Mouse (Mus musculus): ENCODE data around the gene Dnajc30. TPM values are rescaled to one million over a fixed set of nuclear protein-coding genes. Genes with fewer than 3 reads are reported as not detected.

The Dnajc30 gene
- polyA plus RNA-seq, 1 experiment from 2014 or later: 35.9 TPM

GRCm38 (mm10) chr5:135109426-135109825, 45.4 kb downstream of the Dnajc30 start:
- Histone ChIP-seq H3K4me1 (replicated peaks; ENCODE audit: control insufficient read depth, insufficient read depth, low read length) (no peaks in the 10 kb centered on the region), H3K36me3 (ENCODE audit: control insufficient read depth, insufficient read depth) (no peaks in the 10 kb centered on the region), H3K9ac (ENCODE audit: low read depth, low read length) (no peak overlapping the region), H3K27ac (ENCODE audit: low read depth, low read length) (no peak overlapping the region), H3K4me2 (replicated peaks; ENCODE audit: low read depth) (no peak overlapping the region), H3K9me3 (ENCODE audit: control insufficient read depth) (no peaks in the 10 kb centered on the region), H3K4me3 (ENCODE audit: low read depth, low read length) (no peak overlapping the region), H3K27me3 (replicated peaks; ENCODE audit: control insufficient read depth, insufficient read depth, low read length) (peaks cover 10% of the 10 kb centered on the region)
- ATAC-seq: no peak
- TF ChIP-seq CTCF (IDR thresholded peaks at IDR 0.05; ENCODE audit: low read depth): no peak
- WGBS: 84% methylated on average over 3 of the region's 3 CpGs

DNA sequence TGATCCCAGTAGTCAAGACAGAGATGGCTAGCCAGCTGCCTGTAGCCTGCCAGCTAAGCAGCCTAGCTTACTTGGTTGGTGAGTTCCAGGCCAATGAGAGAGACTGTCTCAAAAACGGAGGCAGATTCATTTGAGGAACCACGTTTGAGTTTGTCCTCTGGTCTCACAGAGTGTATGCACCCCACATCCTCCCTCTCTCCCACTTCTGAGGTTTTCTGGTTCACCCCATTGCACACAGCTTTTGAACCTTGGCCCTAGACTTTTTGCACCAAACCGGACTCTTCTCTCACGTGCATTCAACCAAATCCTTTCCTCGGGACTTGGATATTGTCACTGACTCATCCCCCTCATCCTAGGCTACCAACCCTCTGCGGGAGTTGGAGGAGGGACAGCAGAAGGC, 46.0 kb downstream of the Dnajc30 start:
- Histone ChIP-seq H3K27ac (ENCODE audit: low read depth, low read length) (no peak overlapping the region), H3K4me3 (ENCODE audit: low read depth, low read length) (no peak overlapping the region), H3K9me3 (ENCODE audit: control insufficient read depth) (no peaks in the 10 kb centered on the region), H3K4me1 (replicated peaks; ENCODE audit: control insufficient read depth, insufficient read depth, low read length) (no peaks in the 10 kb centered on the region), H3K36me3 (ENCODE audit: control insufficient read depth, insufficient read depth) (no peaks in the 10 kb centered on the region), H3K27me3 (replicated peaks; ENCODE audit: control insufficient read depth, insufficient read depth, low read length) (peaks cover 6% of the 10 kb centered on the region), H3K4me2 (replicated peaks; ENCODE audit: low read depth) (no peak overlapping the region), H3K9ac (ENCODE audit: low read depth, low read length) (no peak overlapping the region)
- WGBS: 75% methylated on average over 6 of the region's 6 CpGs
- no peak for TF ChIP-seq CTCF (IDR thresholded peaks at IDR 0.05; ENCODE audit: low read depth)
- no peak for ATAC-seq

- Histone ChIP-seq H3K27me3 (replicated peaks; ENCODE audit: control insufficient read depth, insufficient read depth, low read length) (no peaks in the 10 kb centered on the region), H3K27ac (ENCODE audit: low read depth, low read length) (no peak overlapping the region), H3K4me2 (replicated peaks; ENCODE audit: low read depth) (no peak overlapping the region), H3K4me3 (ENCODE audit: low read depth, low read length) (no peak overlapping the region), H3K4me1 (replicated peaks; ENCODE audit: control insufficient read depth, insufficient read depth, low read length) (no peaks in the 10 kb centered on the region; the same call in 1 of the 2 replicates), H3K9ac (ENCODE audit: low read depth, low read length) (no peak overlapping the region), H3K9me3 (ENCODE audit: control insufficient read depth) (no peaks in the 10 kb centered on the region), H3K36me3 (ENCODE audit: control insufficient read depth, insufficient read depth) (no peaks in the 10 kb centered on the region)
- no peak for TF ChIP-seq CTCF (IDR thresholded peaks at IDR 0.05; ENCODE audit: low read depth)
- no peak for ATAC-seq
- WGBS: 90% methylated on average over 12 of the region's 12 CpGs
Measured at GRCm38 (mm10) chr5:135113782-135114181, 49.8 kb downstream of the Dnajc30 start.

DNA sequence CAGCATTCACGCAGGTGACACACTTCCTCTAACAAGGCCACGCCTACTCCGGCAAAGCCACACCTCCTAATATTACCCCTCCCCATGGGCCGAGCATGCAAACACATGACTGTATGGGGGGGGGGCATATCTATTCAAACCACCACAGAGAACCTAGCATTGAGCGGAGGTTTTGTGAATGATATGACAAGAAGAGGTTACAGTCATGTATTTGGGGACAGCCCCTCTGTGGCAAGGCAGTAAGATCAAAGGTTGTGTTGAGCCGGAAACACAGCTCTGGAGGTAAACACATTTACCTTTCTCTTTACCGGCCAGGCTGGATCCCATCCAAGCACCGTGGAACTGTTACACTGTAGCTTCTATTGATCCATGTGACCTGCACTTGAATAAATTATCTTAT, 51.2 kb downstream of the Dnajc30 start:
- H3K27me3 ChIP-seq (replicated peaks; ENCODE audit: control insufficient read depth, insufficient read depth, low read length): no peaks in the 10 kb centered on the region
- WGBS: 54% methylated on average over 8 of the region's 8 CpGs
- H3K4me1 ChIP-seq (replicated peaks; ENCODE audit: control insufficient read depth, insufficient read depth, low read length): no peaks in the 10 kb centered on the region; the same call in 1 of the 2 replicates
- no peaks in the 10 kb centered on the region for H3K36me3 ChIP-seq (ENCODE audit: control insufficient read depth, insufficient read depth)
- ATAC-seq: peak; percentile 49
- no peak overlapping the region for H3K4me3 ChIP-seq (ENCODE audit: low read depth, low read length)
- H3K27ac ChIP-seq (ENCODE audit: low read depth, low read length): no peak overlapping the region
- no peak for TF ChIP-seq CTCF (IDR thresholded peaks at IDR 0.05; ENCODE audit: low read depth)
- no peak overlapping the region for H3K9ac ChIP-seq (ENCODE audit: low read depth, low read length)
- no peaks in the 10 kb centered on the region for H3K9me3 ChIP-seq (ENCODE audit: control insufficient read depth)
- H3K4me2 ChIP-seq (replicated peaks; ENCODE audit: low read depth): no peak overlapping the region

Other genes with a start within 250 kb of the Dnajc30 start
- gene Tmem270, start 157.5 kb upstream of the Dnajc30 start, polyA plus RNA-seq (2015; fragmentation: Nextera tagmentation; extraction: Ambion mirVana): not detected in 2 replicates
- gene Cldn13, start 148.7 kb upstream of the Dnajc30 start, polyA plus RNA-seq (2015; fragmentation: Nextera tagmentation; extraction: Ambion mirVana): not detected in 2 replicates
- 30.3 and 31.4 TPM in 2 replicates for gene Mettl27, start 131.8 kb upstream of the Dnajc30 start, polyA plus RNA-seq (2015; fragmentation: Nextera tagmentation; extraction: Ambion mirVana)
- gene Cldn4, start 117.3 kb upstream of the Dnajc30 start, polyA plus RNA-seq (2015; fragmentation: Nextera tagmentation; extraction: Ambion mirVana): 62.1 and 76.6 TPM in 2 replicates
- gene Cldn3, start 78.0 kb upstream of the Dnajc30 start, polyA plus RNA-seq (2015; fragmentation: Nextera tagmentation; extraction: Ambion mirVana): 96.0 and 116 TPM in 2 replicates
- 60.1 and 61.9 TPM in 2 replicates for gene Abhd11, start 55.0 kb upstream of the Dnajc30 start, polyA plus RNA-seq (2015; fragmentation: Nextera tagmentation; extraction: Ambion mirVana)
- gene Stx1a, start 40.7 kb upstream of the Dnajc30 start, polyA plus RNA-seq (2015; fragmentation: Nextera tagmentation; extraction: Ambion mirVana): 5.6 and 6.5 TPM in 2 replicates
- gene Bud23, start 757 bp downstream of the Dnajc30 start, polyA plus RNA-seq (2015; fragmentation: Nextera tagmentation; extraction: Ambion mirVana): 40.0 and 40.6 TPM in 2 replicates
- gene Vps37d, start 14.1 kb downstream of the Dnajc30 start, polyA plus RNA-seq (2015; fragmentation: Nextera tagmentation; extraction: Ambion mirVana): 2.5 and 2.9 TPM in 2 replicates
- gene Mlxipl, start 25.7 kb downstream of the Dnajc30 start, polyA plus RNA-seq (2015; fragmentation: Nextera tagmentation; extraction: Ambion mirVana): 13.7 and 16.2 TPM in 2 replicates
- gene Tbl2, start 85.5 kb downstream of the Dnajc30 start, polyA plus RNA-seq (2015; fragmentation: Nextera tagmentation; extraction: Ambion mirVana): 17.7 and 18.0 TPM in 2 replicates
- 65.1 and 65.7 TPM in 2 replicates for gene Bcl7b, start 104.1 kb downstream of the Dnajc30 start, polyA plus RNA-seq (2015; fragmentation: Nextera tagmentation; extraction: Ambion mirVana)
- gene Baz1b, start 123.1 kb downstream of the Dnajc30 start, polyA plus RNA-seq (2015; fragmentation: Nextera tagmentation; extraction: Ambion mirVana): 11.0 and 12.0 TPM in 2 replicates
- 0.07 and 0.18 TPM in 2 replicates for gene Fzd9, start 187.0 kb downstream of the Dnajc30 start, polyA plus RNA-seq (2015; fragmentation: Nextera tagmentation; extraction: Ambion mirVana)